Mouse (Mus musculus) limb, embryonic 14.5 days (tissue): ENCODE data around the gene Uqcc3. TPM values are rescaled to one million over a fixed set of nuclear protein-coding genes. Genes with fewer than 3 reads are reported as not detected.

Source experiments
- ATAC-seq: fragments of 200-750 bp; cut with Nextera tagmentation; 2 replicates; pipeline ENCODE4 v1.8.0; 2017; ENCODE audit warnings: low read depth, moderate number of reproducible peaks, moderate TSS enrichment; ENCODE audit not compliant: low FRiP score
- DNase-seq: peaks from one replicate; pipeline ENCODE4 v3.0.0-alpha.2; 2015; ENCODE audit warnings: low spot score
- H3K27ac ChIP-seq: fragments of 300-500 bp; sonication (generic); replicated peaks from 2 replicates; pipeline ENCODE4 v1.5.1; 2014; ENCODE audit warnings: low read depth, mild to moderate bottlenecking, low read length, moderate library complexity, mixed read lengths
- H3K27me3 ChIP-seq: fragments of 300-500 bp; sonication (generic); 2 replicates; pipeline ENCODE4 v1.6.1; 2014; ENCODE audit warnings: low read length, mixed read lengths; ENCODE audit not compliant: control insufficient read depth, insufficient read depth
- H3K36me3 ChIP-seq: fragments of 300-500 bp; sonication (generic); 2 replicates; pipeline ENCODE4 v1.6.1; 2014; ENCODE audit warnings: mild to moderate bottlenecking, low read length, moderate library complexity, mixed read lengths; ENCODE audit not compliant: control insufficient read depth, insufficient read depth
- H3K4me1 ChIP-seq: fragments of 300-500 bp; sonication (generic); 2 replicates; pipeline ENCODE4 v1.6.1; 2014; ENCODE audit warnings: antibody characterized with exemption, low read length, mixed read lengths; ENCODE audit not compliant: control insufficient read depth, insufficient read depth
- H3K4me2 ChIP-seq: fragments of 300-500 bp; sonication (generic); replicated peaks from 2 replicates; pipeline ENCODE4 v1.6.1; 2014; ENCODE audit warnings: low read depth, mild to moderate bottlenecking, low read length, moderate library complexity; ENCODE audit not compliant: severe bottlenecking
- H3K4me3 ChIP-seq: fragments of 300-500 bp; sonication (generic); replicated peaks from 2 replicates; pipeline ENCODE4 v1.5.1; 2014; ENCODE audit warnings: low read length
- H3K9ac ChIP-seq: fragments of 300-500 bp; sonication (generic); 2 replicates; pipeline ENCODE4 v1.6.1; 2014; ENCODE audit warnings: mild to moderate bottlenecking, low read depth, low read length, moderate library complexity; ENCODE audit not compliant: severe bottlenecking
- H3K9me3 ChIP-seq: fragments of 300-500 bp; sonication (generic); 2 replicates; pipeline ENCODE4 v1.6.1; 2016; ENCODE audit warnings: low read length; ENCODE audit not compliant: control insufficient read depth
- POLR2A ChIP-seq: fragments of 200-500 bp; IDR thresholded peaks from 2 replicates; pipeline ENCODE4 v1.8.0; 2012; ENCODE audit warnings: inconsistent platforms, mild to moderate bottlenecking, moderate library complexity, borderline replicate concordance; ENCODE audit not compliant: insufficient read depth, insufficient read length; ENCODE audit errors: extremely low read depth
- WGBS: fragments of 180-500 bp; shearing (Covaris S2); extraction: QIAGEN DNeasy Blood & Tissue Kit; methylation state at CpG from one replicate; pipeline ENCODE4 v1.1.7; 2014; 5-methylcytosine and 5-hydroxymethylcytosine counted together
- microRNA-seq: library from miRNA; unstranded; fragments of <30 nt; microRNA quantifications from one replicate; pipeline ENCODE4, GENCODE M21; 2016
- polyA plus RNA-seq, 2 experiments: library from polyadenylated mRNA; depleted of rRNA in 1 of 2; stranded (reverse) in 1 of 2; unstranded in 1 of 2; fragments of >200 nt; fragmentation: Nextera tagmentation in 1 of 2; extraction: Ambion mirVana in 1 of 2; gene quantifications; 2 replicates each; pipeline versions ENCODE4 v1.2.1 to v1.2.3; 2012 to 2014

Gene Uqcc3
- polyA plus RNA-seq, 2 experiments, result 51.3 to 65.9 TPM

GRCm38 (mm10) chr19:8831262-8831661 lies 49.5 kb downstream of the Uqcc3 start:
- DNase-seq (no peak), ATAC-seq (no peak)
- Histone ChIP-seq H3K4me2 (no peak overlapping the region), H3K9me3 (no peaks in the 10 kb centered on the region), H3K27me3 (no peaks in the 10 kb centered on the region), H3K36me3 (peaks cover 94% of the 10 kb centered on the region), H3K4me3 (no peak overlapping the region), H3K27ac (no peak overlapping the region), H3K9ac (no peak overlapping the region), H3K4me1 (no peaks in the 10 kb centered on the region)
- TF ChIP-seq POLR2A, result no peak
- 88% methylated on average over 11 of the region's 11 CpGs for WGBS

- H3K9ac ChIP-seq, result no peak overlapping the region
- no peaks in the 10 kb centered on the region for H3K9me3 ChIP-seq
- no peak for ATAC-seq
- peaks cover 100% of the 10 kb centered on the region for H3K36me3 ChIP-seq
- no peak for TF ChIP-seq POLR2A
- no peaks in the 10 kb centered on the region for H3K27me3 ChIP-seq
- no peaks in the 10 kb centered on the region for H3K4me1 ChIP-seq
- no peak overlapping the region for H3K4me3 ChIP-seq
- H3K27ac ChIP-seq, result no peak overlapping the region
- WGBS, result 94% methylated on average over 8 of the region's 8 CpGs
- DNase-seq, result no peak
- H3K4me2 ChIP-seq, result no peak overlapping the region
Measured at GRCm38 (mm10) chr19:8830664-8831063, 50.1 kb downstream of the Uqcc3 start.

Small RNA genes within 50 kb of the gene (microRNA-seq; reads per million reads assigned to microRNA genes)
- gene Mir5136, result not detected

Other genes with a start within 250 kb of the Uqcc3 start
Only the 30 nearest of the 32 such genes appear.
- gene Slc3a2, start 157.6 kb downstream of the Uqcc3 start, polyA plus RNA-seq (2012; rRNA removed), result 111 and 123 TPM in 2 replicates
- gene Slc3a2, start 157.6 kb downstream of the Uqcc3 start, polyA plus RNA-seq (2014; fragmentation: Nextera tagmentation; extraction: Ambion mirVana), result 101 and 109 TPM in 2 replicates
- gene Wdr74, start 145.1 kb downstream of the Uqcc3 start, polyA plus RNA-seq (2012; rRNA removed), result 66.4 and 66.6 TPM in 2 replicates
- 85.5 and 87.2 TPM in 2 replicates for gene Wdr74, start 145.1 kb downstream of the Uqcc3 start, polyA plus RNA-seq (2014; fragmentation: Nextera tagmentation; extraction: Ambion mirVana)
- gene 1700092M07Rik, start 140.2 kb downstream of the Uqcc3 start, polyA plus RNA-seq (2012; rRNA removed), result 1.6 and 3.2 TPM in 2 replicates
- gene 1700092M07Rik, start 140.2 kb downstream of the Uqcc3 start, polyA plus RNA-seq (2014; fragmentation: Nextera tagmentation; extraction: Ambion mirVana), result 1.6 and 2.1 TPM in 2 replicates
- gene Stx5a, start 139.5 kb downstream of the Uqcc3 start, polyA plus RNA-seq (2012; rRNA removed), result 188 and 197 TPM in 2 replicates
- gene Stx5a, start 139.5 kb downstream of the Uqcc3 start, polyA plus RNA-seq (2014; fragmentation: Nextera tagmentation; extraction: Ambion mirVana), result 161 and 174 TPM in 2 replicates
- gene Nxf1, start 123.8 kb downstream of the Uqcc3 start, polyA plus RNA-seq (2012; rRNA removed), result 263 and 265 TPM in 2 replicates
- 168 and 187 TPM in 2 replicates for gene Nxf1, start 123.8 kb downstream of the Uqcc3 start, polyA plus RNA-seq (2014; fragmentation: Nextera tagmentation; extraction: Ambion mirVana)
- 192 and 275 TPM in 2 replicates for gene Tmem223, start 109.9 kb downstream of the Uqcc3 start, polyA plus RNA-seq (2012; rRNA removed)
- gene Tmem223, start 109.9 kb downstream of the Uqcc3 start, polyA plus RNA-seq (2014; fragmentation: Nextera tagmentation; extraction: Ambion mirVana), result 177 and 220 TPM in 2 replicates
- 63.5 and 97.1 TPM in 2 replicates for gene Tmem179b, start 106.5 kb downstream of the Uqcc3 start, polyA plus RNA-seq (2012; rRNA removed)
- gene Tmem179b, start 106.5 kb downstream of the Uqcc3 start, polyA plus RNA-seq (2014; fragmentation: Nextera tagmentation; extraction: Ambion mirVana), result 83.6 and 84.2 TPM in 2 replicates
- gene Taf6l, start 94.5 kb downstream of the Uqcc3 start, polyA plus RNA-seq (2012; rRNA removed), result 22.4 and 29.1 TPM in 2 replicates
- 21.3 and 21.8 TPM in 2 replicates for gene Taf6l, start 94.5 kb downstream of the Uqcc3 start, polyA plus RNA-seq (2014; fragmentation: Nextera tagmentation; extraction: Ambion mirVana)
- gene Polr2g, start 82.3 kb downstream of the Uqcc3 start, polyA plus RNA-seq (2012; rRNA removed), result 135 and 140 TPM in 2 replicates
- gene Polr2g, start 82.3 kb downstream of the Uqcc3 start, polyA plus RNA-seq (2014; fragmentation: Nextera tagmentation; extraction: Ambion mirVana), result 153 and 165 TPM in 2 replicates
- gene Zbtb3, start 78.4 kb downstream of the Uqcc3 start, polyA plus RNA-seq (2012; rRNA removed), result 3.5 and 3.9 TPM in 2 replicates
- 5.3 and 5.6 TPM in 2 replicates for gene Zbtb3, start 78.4 kb downstream of the Uqcc3 start, polyA plus RNA-seq (2014; fragmentation: Nextera tagmentation; extraction: Ambion mirVana)
- 48.3 and 54.3 TPM in 2 replicates for gene Ttc9c, start 61.6 kb downstream of the Uqcc3 start, polyA plus RNA-seq (2012; rRNA removed)
- 41.8 and 48.5 TPM in 2 replicates for gene Ttc9c, start 61.6 kb downstream of the Uqcc3 start, polyA plus RNA-seq (2014; fragmentation: Nextera tagmentation; extraction: Ambion mirVana)
- gene Hnrnpul2, start 60.9 kb downstream of the Uqcc3 start, polyA plus RNA-seq (2012; rRNA removed), result 59.4 and 88.6 TPM in 2 replicates
- 9.5 and 9.6 TPM in 2 replicates for gene Hnrnpul2, start 60.9 kb downstream of the Uqcc3 start, polyA plus RNA-seq (2014; fragmentation: Nextera tagmentation; extraction: Ambion mirVana)
- gene AC129217.1, start 51.1 kb downstream of the Uqcc3 start, polyA plus RNA-seq (2012; rRNA removed), result 0.51 and 3.0 TPM in 2 replicates
- gene AC129217.1, start 51.1 kb downstream of the Uqcc3 start, polyA plus RNA-seq (2014; fragmentation: Nextera tagmentation; extraction: Ambion mirVana), result not detected in 2 replicates
- 48.2 and 63.5 TPM in 2 replicates for gene Bscl2, start 43.5 kb downstream of the Uqcc3 start, polyA plus RNA-seq (2012; rRNA removed)
- 50.2 and 51.3 TPM in 2 replicates for gene Bscl2, start 43.5 kb downstream of the Uqcc3 start, polyA plus RNA-seq (2014; fragmentation: Nextera tagmentation; extraction: Ambion mirVana)
- gene Gng3, start 41.7 kb downstream of the Uqcc3 start, polyA plus RNA-seq (2012; rRNA removed), result 2.2 and 2.5 TPM in 2 replicates
- gene Gng3, start 41.7 kb downstream of the Uqcc3 start, polyA plus RNA-seq (2014; fragmentation: Nextera tagmentation; extraction: Ambion mirVana), result 4.2 and 5.0 TPM in 2 replicates
- gene Lrrn4cl, start 30.2 kb downstream of the Uqcc3 start, polyA plus RNA-seq (2012; rRNA removed), result 1.9 and 2.1 TPM in 2 replicates
- gene Lrrn4cl, start 30.2 kb downstream of the Uqcc3 start, polyA plus RNA-seq (2014; fragmentation: Nextera tagmentation; extraction: Ambion mirVana), result 0.70 and 1.6 TPM in 2 replicates
- 84.2 and 127 TPM in 2 replicates for gene Ubxn1, start 9.4 kb downstream of the Uqcc3 start, polyA plus RNA-seq (2012; rRNA removed)
- gene Ubxn1, start 9.4 kb downstream of the Uqcc3 start, polyA plus RNA-seq (2014; fragmentation: Nextera tagmentation; extraction: Ambion mirVana), result 154 and 166 TPM in 2 replicates
- gene Lbhd1, start 2.8 kb upstream of the Uqcc3 start, polyA plus RNA-seq (2012; rRNA removed), result 6.0 and 6.1 TPM in 2 replicates
- 59.6 and 70.0 TPM in 2 replicates for gene Lbhd1, start 2.8 kb upstream of the Uqcc3 start, polyA plus RNA-seq (2014; fragmentation: Nextera tagmentation; extraction: Ambion mirVana)
- not detected in 2 replicates for gene Gm49403, start 3.0 kb upstream of the Uqcc3 start, polyA plus RNA-seq (2012; rRNA removed)
- gene Gm49403, start 3.0 kb upstream of the Uqcc3 start, polyA plus RNA-seq (2014; fragmentation: Nextera tagmentation; extraction: Ambion mirVana), result not detected in 2 replicates
- gene 1810009A15Rik, start 7.9 kb upstream of the Uqcc3 start, polyA plus RNA-seq (2012; rRNA removed), result 50.1 and 92.1 TPM in 2 replicates
- gene 1810009A15Rik, start 7.9 kb upstream of the Uqcc3 start, polyA plus RNA-seq (2014; fragmentation: Nextera tagmentation; extraction: Ambion mirVana), result 80.2 and 87.6 TPM in 2 replicates
- gene Gm49416, start 8.0 kb upstream of the Uqcc3 start, polyA plus RNA-seq (2012; rRNA removed), result 0.38 TPM in 1 of 2 replicates, not detected in the other
- gene Gm49416, start 8.0 kb upstream of the Uqcc3 start, polyA plus RNA-seq (2014; fragmentation: Nextera tagmentation; extraction: Ambion mirVana), result 0.50 TPM in 1 of 2 replicates, not detected in the other
- gene Ints5, start 12.1 kb upstream of the Uqcc3 start, polyA plus RNA-seq (2012; rRNA removed), result 34.5 and 46.5 TPM in 2 replicates
- 33.4 and 36.6 TPM in 2 replicates for gene Ints5, start 12.1 kb upstream of the Uqcc3 start, polyA plus RNA-seq (2014; fragmentation: Nextera tagmentation; extraction: Ambion mirVana)
- 212 and 265 TPM in 2 replicates for gene Ganab, start 17.1 kb upstream of the Uqcc3 start, polyA plus RNA-seq (2012; rRNA removed)
- gene Ganab, start 17.1 kb upstream of the Uqcc3 start, polyA plus RNA-seq (2014; fragmentation: Nextera tagmentation; extraction: Ambion mirVana), result 91.7 and 99.6 TPM in 2 replicates
- 116 and 142 TPM in 2 replicates for gene B3gat3, start 39.5 kb upstream of the Uqcc3 start, polyA plus RNA-seq (2012; rRNA removed)
- 39.7 and 43.0 TPM in 2 replicates for gene B3gat3, start 39.5 kb upstream of the Uqcc3 start, polyA plus RNA-seq (2014; fragmentation: Nextera tagmentation; extraction: Ambion mirVana)
- 5.2 and 7.1 TPM in 2 replicates for gene Rom1, start 48.4 kb upstream of the Uqcc3 start, polyA plus RNA-seq (2012; rRNA removed)
- 2.0 and 2.4 TPM in 2 replicates for gene Rom1, start 48.4 kb upstream of the Uqcc3 start, polyA plus RNA-seq (2014; fragmentation: Nextera tagmentation; extraction: Ambion mirVana)
- gene Eml3, start 48.6 kb upstream of the Uqcc3 start, polyA plus RNA-seq (2012; rRNA removed), result 62.1 and 74.9 TPM in 2 replicates
- gene Eml3, start 48.6 kb upstream of the Uqcc3 start, polyA plus RNA-seq (2014; fragmentation: Nextera tagmentation; extraction: Ambion mirVana), result 21.5 and 25.2 TPM in 2 replicates
- gene Mta2, start 61.0 kb upstream of the Uqcc3 start, polyA plus RNA-seq (2012; rRNA removed), result 63.4 and 76.5 TPM in 2 replicates
- gene Mta2, start 61.0 kb upstream of the Uqcc3 start, polyA plus RNA-seq (2014; fragmentation: Nextera tagmentation; extraction: Ambion mirVana), result 43.8 and 47.2 TPM in 2 replicates
- gene Tut1, start 72.9 kb upstream of the Uqcc3 start, polyA plus RNA-seq (2012; rRNA removed), result 28.6 and 33.6 TPM in 2 replicates
- gene Tut1, start 72.9 kb upstream of the Uqcc3 start, polyA plus RNA-seq (2014; fragmentation: Nextera tagmentation; extraction: Ambion mirVana), result 27.6 and 29.2 TPM in 2 replicates
- 530 and 577 TPM in 2 replicates for gene Eef1g, start 86.1 kb upstream of the Uqcc3 start, polyA plus RNA-seq (2012; rRNA removed)
- gene Eef1g, start 86.1 kb upstream of the Uqcc3 start, polyA plus RNA-seq (2014; fragmentation: Nextera tagmentation; extraction: Ambion mirVana), result 499 and 500 TPM in 2 replicates
- 21.6 and 31.4 TPM in 2 replicates for gene Ahnak, start 108.4 kb upstream of the Uqcc3 start, polyA plus RNA-seq (2012; rRNA removed)
- 61.5 and 61.6 TPM in 2 replicates for gene Ahnak, start 108.4 kb upstream of the Uqcc3 start, polyA plus RNA-seq (2014; fragmentation: Nextera tagmentation; extraction: Ambion mirVana)